Mouse (Mus musculus) kidney, postnatal 4 days (tissue): ENCODE data around the gene Kcnd1.
"Not testable (repeated sequence)": the region's sequence is repeated elsewhere in the genome, so short reads cannot be mapped to it uniquely, and the experiment has no call there.

Experiments used
- DNase-seq, 2 experiments: peaks; one replicate each; pipeline ENCODE4 v3.0.0; 2021; ENCODE audit warnings: mixed read lengths in 2 of 2

Kcnd1 gene

GRCm38 (mm10) chrX:7821865-7822779 is at the start of gene Kcnd1:
Kcnd1 (plus strand) TSS chrX:7822289.
- DNase-seq = peak; percentile 45 to 61

GRCm38 (mm10) chrX:7772766-7773165 is 49.3 kb upstream of the Kcnd1 start:
- peak; percentile 43 to 53 for DNase-seq

DNA sequence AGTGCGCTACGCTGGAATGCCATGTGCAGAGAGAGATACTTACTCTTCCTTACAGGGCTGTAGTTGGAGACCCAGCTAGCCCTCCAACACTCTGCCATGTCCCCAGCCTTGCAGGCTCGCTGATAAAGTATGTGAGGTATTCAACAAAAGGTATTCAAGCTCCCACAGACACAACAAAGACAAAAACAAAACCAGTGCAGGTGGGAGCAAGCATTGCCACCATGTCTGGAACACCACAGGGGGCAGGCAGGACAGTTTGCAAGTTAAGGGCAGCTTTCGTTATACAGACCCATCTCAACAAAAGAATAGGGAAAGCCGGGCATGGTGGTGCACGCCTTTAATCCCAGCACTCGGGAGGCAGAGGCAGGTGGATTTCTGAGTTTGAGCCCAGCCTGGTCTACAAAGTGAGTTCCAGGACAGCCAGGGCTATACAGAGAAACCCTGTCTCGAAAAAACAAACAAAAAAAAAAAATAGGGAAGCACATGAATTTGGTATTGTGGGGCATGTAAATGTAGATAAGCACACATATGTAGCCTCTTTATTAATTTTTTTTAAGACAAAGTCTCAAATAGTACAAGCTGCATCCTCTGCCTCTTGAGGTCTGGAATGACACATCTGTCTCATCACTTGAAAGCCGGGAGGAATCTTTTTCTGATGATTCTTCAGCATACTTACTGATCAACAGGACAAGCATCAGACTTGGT is 46.4 kb upstream of the Kcnd1 start:
- DNase-seq = no peak

GRCm38 (mm10) chrX:7776329-7777082 is 45.6 kb upstream of the Kcnd1 start:
- DNase-seq = peak; percentile 66 to 75

DNA sequence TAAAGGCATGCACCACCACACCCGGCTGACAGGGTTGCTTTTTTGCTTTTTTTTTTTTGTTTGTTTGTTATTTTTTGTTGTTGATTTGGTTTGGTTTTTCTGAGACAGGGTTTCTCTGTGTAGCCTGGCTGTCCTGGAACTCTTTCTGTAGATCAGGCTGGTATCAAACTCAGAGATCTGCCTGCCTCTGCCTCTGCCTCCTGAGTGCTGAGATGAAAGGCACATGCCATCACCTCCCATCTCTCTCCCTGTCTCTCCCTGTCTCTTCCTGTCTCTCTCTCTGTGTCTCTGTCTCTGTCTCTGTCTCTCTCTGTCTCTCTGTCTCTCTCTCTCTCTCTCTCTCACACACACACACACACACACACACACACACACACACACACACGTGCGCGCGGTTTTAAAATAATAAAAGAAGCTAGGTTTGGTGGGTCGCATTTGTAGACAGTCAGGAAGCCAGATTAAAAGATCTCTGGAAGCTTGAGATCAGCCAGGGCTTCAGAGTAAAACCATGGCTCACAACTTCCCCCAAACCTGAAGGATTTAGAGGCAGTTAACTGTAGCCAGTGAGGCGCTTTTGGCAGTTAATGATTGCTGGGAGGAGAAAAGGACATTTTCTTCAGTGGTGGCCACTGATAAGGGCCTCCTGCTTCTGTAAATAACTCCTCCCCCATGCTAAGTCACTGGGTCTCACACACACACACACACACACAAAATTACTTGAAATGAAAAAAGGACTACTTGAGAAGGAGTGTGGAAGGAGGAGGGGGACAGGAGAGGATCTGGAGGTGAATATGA is 43.4 kb upstream of the Kcnd1 start:
- DNase-seq = no peak

DNA sequence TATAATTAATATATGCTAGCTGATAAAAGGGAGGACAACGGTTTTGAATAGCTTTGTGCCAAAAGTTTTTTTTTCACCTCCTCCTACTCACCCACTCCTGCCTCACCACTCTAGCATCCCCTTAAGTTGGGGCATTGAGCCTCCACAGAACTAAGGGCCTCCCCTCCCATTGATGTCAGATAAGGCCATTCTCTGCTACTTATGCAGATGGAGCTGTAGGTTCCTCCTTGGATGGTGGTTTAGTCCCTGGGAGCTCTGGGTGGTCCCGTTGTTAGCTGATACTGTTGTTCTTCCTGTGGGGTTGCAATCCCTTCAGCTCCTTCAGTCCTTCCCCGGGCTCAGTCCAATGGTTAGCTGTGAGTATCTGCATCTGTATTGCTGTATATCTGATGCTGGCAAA is 42.8 kb upstream of the Kcnd1 start:
- DNase-seq = no peak

GRCm38 (mm10) chrX:7782603-7783092 is 39.4 kb upstream of the Kcnd1 start:
- no peak for DNase-seq

GRCm38 (mm10) chrX:7789542-7790136 is 32.5 kb upstream of the Kcnd1 start, which contains the start of gene Gripap1:
Gripap1 (plus strand) TSS chrX:7789765.
- DNase-seq = peak; percentile 79 to 86

- no peak for DNase-seq
These were observed 31.8 kb upstream of the Kcnd1 start for GRCm38 (mm10) chrX:7790309-7790708.

- peak in 1 of 2 experiments; percentile 10 for DNase-seq
These were observed 28.7 kb upstream of the Kcnd1 start for GRCm38 (mm10) chrX:7793361-7793760.

- peak; percentile 72 to 76 for DNase-seq
These were observed 27.1 kb upstream of the Kcnd1 start for GRCm38 (mm10) chrX:7795016-7795415.

DNA sequence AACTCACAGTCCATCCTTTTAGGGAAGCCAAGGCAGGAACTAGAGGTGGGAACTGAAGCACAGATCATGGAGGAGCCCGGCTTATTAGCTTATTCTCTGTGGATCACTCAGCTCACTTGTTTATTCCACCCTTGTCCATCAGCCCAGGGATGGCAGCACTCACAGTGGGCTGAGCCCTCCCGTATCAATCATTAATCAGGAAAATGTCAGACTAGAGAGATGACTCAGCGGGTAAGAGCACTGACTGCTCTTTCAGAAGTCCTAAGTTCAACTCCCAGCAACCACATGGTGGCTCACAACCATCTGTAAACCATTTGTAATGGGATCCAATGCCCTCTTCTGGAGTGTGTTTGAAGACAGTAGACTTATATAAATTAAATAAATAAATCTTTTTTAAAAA is 24.8 kb upstream of the Kcnd1 start:
- peak in 1 of 2 experiments; percentile 12 for DNase-seq

GRCm38 (mm10) chrX:7802157-7802556 is 19.9 kb upstream of the Kcnd1 start:
- not testable (repeated sequence) for DNase-seq

- DNase-seq = peak; percentile 54 to 59
These were observed 7.1 kb upstream of the Kcnd1 start for GRCm38 (mm10) chrX:7815016-7815415.

DNA sequence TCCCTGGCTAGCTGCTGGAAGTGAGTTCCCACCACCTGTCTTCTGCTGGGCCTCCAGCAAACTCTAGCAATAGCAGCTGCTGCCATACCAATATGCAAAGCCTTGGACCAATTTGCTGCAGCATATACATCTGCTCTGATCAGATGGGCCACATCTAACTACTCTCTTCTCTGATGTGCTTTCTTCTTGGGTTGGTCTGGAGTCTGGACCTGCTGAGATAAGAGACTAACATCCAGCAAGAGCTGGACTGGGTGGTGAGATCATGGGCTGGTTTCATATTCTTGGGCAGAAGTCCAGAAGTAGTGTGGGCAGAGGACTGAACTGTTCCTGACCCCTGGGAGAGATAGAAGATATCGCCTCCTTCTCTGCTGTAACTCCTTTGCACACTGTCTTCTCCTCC is 15.1 kb downstream of the Kcnd1 start:
- no peak for DNase-seq

DNA sequence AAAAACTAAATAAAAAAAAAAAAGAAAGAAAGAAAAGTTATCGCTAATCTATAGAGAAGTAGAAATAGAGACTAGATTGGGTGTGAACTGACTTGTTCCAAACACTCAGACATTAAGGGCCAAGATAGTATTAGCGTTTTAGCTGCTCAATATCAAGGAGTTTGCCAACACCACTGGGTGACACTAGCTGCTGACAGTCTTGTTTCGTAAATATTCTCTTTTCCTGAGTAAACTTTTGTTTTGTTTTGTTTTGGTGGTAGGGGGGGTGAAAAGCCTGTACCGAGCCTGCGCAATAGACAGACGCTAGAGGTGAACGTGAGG is 18.7 kb downstream of the Kcnd1 start:
- DNase-seq = no peak

DNA sequence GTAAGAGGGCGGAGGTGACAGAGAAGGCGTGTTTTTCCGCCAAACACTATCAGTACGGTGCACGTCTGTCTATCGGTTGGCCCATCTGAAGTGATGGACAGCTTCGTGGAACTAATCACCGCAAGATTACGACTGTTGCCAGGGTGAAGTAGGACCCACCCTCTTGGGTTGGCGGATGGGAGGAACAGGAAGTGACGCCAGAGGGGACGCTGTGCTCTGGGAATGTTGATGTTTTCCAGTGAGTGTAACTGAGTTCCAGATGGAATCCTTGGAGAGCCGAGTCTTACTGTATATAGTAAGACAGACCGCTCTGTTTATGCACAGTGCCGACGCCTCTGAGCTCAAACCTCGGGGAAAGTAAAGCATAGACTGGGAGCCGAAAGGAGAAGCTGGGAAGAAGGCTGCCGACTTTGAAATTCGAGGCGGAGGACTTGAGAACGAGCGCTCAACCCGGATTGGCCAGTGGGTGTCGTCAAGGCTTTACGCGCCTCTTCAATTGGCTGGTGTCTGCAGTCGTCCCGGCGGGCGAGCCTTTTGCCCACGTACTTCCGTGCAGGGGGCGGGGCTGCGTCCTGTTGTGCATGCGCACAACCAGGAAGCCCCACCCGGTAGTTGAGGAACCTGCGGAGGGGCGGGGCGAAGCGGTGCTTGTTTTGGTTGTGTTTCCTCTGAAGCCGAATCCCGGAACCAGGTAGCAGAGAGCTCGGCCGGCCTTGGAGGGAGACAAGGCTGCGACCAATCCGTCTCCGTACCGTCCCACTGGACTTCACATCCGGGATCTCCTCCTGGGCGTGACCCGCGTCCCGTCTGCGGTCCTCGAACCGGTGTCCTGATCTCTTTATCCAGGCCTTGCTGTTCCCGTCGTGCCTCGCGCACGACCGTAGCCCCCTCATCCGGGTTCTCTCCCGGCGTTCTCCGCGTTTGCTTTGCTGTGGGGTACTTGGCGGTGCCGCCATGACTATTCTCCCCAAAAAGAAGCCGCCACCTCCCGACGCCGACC is 19.4 kb downstream of the Kcnd1 start, which contains the start of gene Otud5:
Gene Otud5 (plus strand): TSS at position 202 of the 1,000 bp plus-strand sequence.
- DNase-seq = peak; percentile 93 to 96

DNA sequence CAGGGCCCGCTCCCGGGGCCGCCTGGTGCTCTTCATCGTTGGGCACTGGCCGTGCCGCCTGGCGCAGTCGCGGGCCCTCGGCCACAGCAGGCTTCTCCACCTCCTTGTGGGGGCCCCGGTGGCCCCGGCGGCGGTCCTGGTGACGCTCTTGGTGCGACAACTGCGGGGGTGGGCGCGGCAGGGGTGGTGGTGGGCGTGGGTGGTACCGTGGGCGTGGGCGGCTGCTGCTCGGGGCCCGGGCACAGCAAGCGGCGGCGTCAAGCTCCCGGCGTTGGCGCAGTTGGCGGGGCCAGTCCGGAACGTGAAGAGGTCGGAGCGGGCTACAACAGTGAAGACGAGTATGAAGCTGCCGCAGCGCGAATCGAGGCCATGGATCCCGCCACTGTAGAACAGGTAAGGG is 20.2 kb downstream of the Kcnd1 start:
- DNase-seq = peak; percentile 26 to 51

- DNase-seq = no peak
These were observed 25.8 kb downstream of the Kcnd1 start for GRCm38 (mm10) chrX:7847845-7848244.

DNA sequence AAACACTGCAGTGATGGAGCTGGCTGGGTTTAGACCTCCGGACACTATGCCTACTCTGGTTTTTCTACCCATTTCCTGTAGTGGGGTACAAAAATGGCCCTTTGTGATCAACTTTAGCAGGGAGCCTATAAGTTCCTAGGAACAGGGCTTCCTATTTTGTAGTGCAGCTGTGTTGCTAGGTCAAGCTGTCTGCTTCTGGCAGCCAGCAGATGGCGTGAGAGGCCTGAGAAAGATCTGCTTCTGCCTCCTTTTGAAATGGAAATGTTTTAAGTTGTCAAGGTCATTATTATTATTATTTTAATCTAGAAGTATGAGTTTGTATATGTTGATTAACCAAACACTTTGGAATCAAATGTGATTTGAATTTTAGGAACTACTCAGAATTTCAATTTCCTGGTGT is 32.5 kb downstream of the Kcnd1 start:
- DNase-seq = peak; percentile 56 to 65
